Mouse (Mus musculus): ENCODE data around the gene Pdzd3. TPM values are rescaled to one million over a fixed set of nuclear protein-coding genes. Genes with fewer than 3 reads are reported as not detected.

The Pdzd3 gene
- polyA plus RNA-seq, 1 experiment from 2014 or later, result 0.12 TPM

GRCm38 (mm10) chr9:44199166-44199565 is 52.1 kb downstream of the Pdzd3 start:
- Histone ChIP-seq H3K36me3 (peaks cover 48% of the 10 kb centered on the region), H3K9me3 (no peaks in the 10 kb centered on the region), H3K9ac (no peak overlapping the region), H3K4me1 (peaks cover 6% of the 10 kb centered on the region), H3K27me3 (replicated peaks) (no peaks in the 10 kb centered on the region), H3K4me2 (no peak overlapping the region), H3K4me3 (no peak overlapping the region), H3K27ac (replicated peaks) (no peak overlapping the region)
- 90% methylated on average over 3 of the region's 3 CpGs for WGBS
- no peak for ATAC-seq (ENCODE audit: extremely low read depth, insufficient number of reproducible peaks, low FRiP score, low TSS enrichment)

Other genes starting within 250 kb of the Pdzd3 start
- gene Thy1, start 208.1 kb downstream of the Pdzd3 start, polyA plus RNA-seq (2015; fragmentation: Nextera tagmentation; extraction: Ambion mirVana), result 0.47 and 0.98 TPM in 2 replicates
- gene Usp2, start 184.4 kb downstream of the Pdzd3 start, polyA plus RNA-seq (2015; fragmentation: Nextera tagmentation; extraction: Ambion mirVana), result 48.5 and 66.0 TPM in 2 replicates
- gene Mfrp, start 149.7 kb downstream of the Pdzd3 start, polyA plus RNA-seq (2015; fragmentation: Nextera tagmentation; extraction: Ambion mirVana), result not detected in 2 replicates
- gene C1qtnf5, start 144.2 kb downstream of the Pdzd3 start, polyA plus RNA-seq (2015; fragmentation: Nextera tagmentation; extraction: Ambion mirVana), result 1.1 and 2.1 TPM in 2 replicates
- gene Gm49380, start 138.0 kb downstream of the Pdzd3 start, polyA plus RNA-seq (2015; fragmentation: Nextera tagmentation; extraction: Ambion mirVana), result not detected in 2 replicates
- 38.5 and 39.3 TPM in 2 replicates for gene Rnf26, start 138.0 kb downstream of the Pdzd3 start, polyA plus RNA-seq (2015; fragmentation: Nextera tagmentation; extraction: Ambion mirVana)
- gene Mcam, start 117.0 kb downstream of the Pdzd3 start, polyA plus RNA-seq (2015; fragmentation: Nextera tagmentation; extraction: Ambion mirVana), result 112 and 127 TPM in 2 replicates
- gene Cbl, start 17.4 kb downstream of the Pdzd3 start, polyA plus RNA-seq (2015; fragmentation: Nextera tagmentation; extraction: Ambion mirVana), result 10.4 and 11.9 TPM in 2 replicates
- not detected in 2 replicates for gene Ccdc153, start 10.8 kb downstream of the Pdzd3 start, polyA plus RNA-seq (2015; fragmentation: Nextera tagmentation; extraction: Ambion mirVana)
- gene Nlrx1, start 17.1 kb upstream of the Pdzd3 start, polyA plus RNA-seq (2015; fragmentation: Nextera tagmentation; extraction: Ambion mirVana), result 5.6 and 5.9 TPM in 2 replicates
- 2.1 and 3.5 TPM in 2 replicates for gene Abcg4, start 37.1 kb upstream of the Pdzd3 start, polyA plus RNA-seq (2015; fragmentation: Nextera tagmentation; extraction: Ambion mirVana)
- gene Hinfp, start 54.2 kb upstream of the Pdzd3 start, polyA plus RNA-seq (2015; fragmentation: Nextera tagmentation; extraction: Ambion mirVana), result 14.9 and 16.0 TPM in 2 replicates
- gene C2cd2l, start 68.8 kb upstream of the Pdzd3 start, polyA plus RNA-seq (2015; fragmentation: Nextera tagmentation; extraction: Ambion mirVana), result 7.1 TPM in 2 replicates
- gene Dpagt1, start 74.5 kb upstream of the Pdzd3 start, polyA plus RNA-seq (2015; fragmentation: Nextera tagmentation; extraction: Ambion mirVana), result 33.4 and 34.4 TPM in 2 replicates
- 196 and 199 TPM in 2 replicates for gene H2afx, start 83.2 kb upstream of the Pdzd3 start, polyA plus RNA-seq (2015; fragmentation: Nextera tagmentation; extraction: Ambion mirVana)
- 135 and 149 TPM in 2 replicates for gene Hmbs, start 92.8 kb upstream of the Pdzd3 start, polyA plus RNA-seq (2015; fragmentation: Nextera tagmentation; extraction: Ambion mirVana)
- 20.0 and 21.1 TPM in 2 replicates for gene Vps11, start 110.2 kb upstream of the Pdzd3 start, polyA plus RNA-seq (2015; fragmentation: Nextera tagmentation; extraction: Ambion mirVana)
- gene Hyou1, start 128.0 kb upstream of the Pdzd3 start, polyA plus RNA-seq (2015; fragmentation: Nextera tagmentation; extraction: Ambion mirVana), result 16.0 and 17.5 TPM in 2 replicates
- 31.4 and 36.4 TPM in 2 replicates for gene Slc37a4, start 145.4 kb upstream of the Pdzd3 start, polyA plus RNA-seq (2015; fragmentation: Nextera tagmentation; extraction: Ambion mirVana)
- gene Rps25, start 155.7 kb upstream of the Pdzd3 start, polyA plus RNA-seq (2015; fragmentation: Nextera tagmentation; extraction: Ambion mirVana), result 1,048 and 1,209 TPM in 2 replicates
- 78.9 and 89.7 TPM in 2 replicates for gene Trappc4, start 156.1 kb upstream of the Pdzd3 start, polyA plus RNA-seq (2015; fragmentation: Nextera tagmentation; extraction: Ambion mirVana)
- 19.6 and 21.4 TPM in 2 replicates for gene Ccdc84, start 167.1 kb upstream of the Pdzd3 start, polyA plus RNA-seq (2015; fragmentation: Nextera tagmentation; extraction: Ambion mirVana)
- gene Foxr1, start 189.7 kb upstream of the Pdzd3 start, polyA plus RNA-seq (2015; fragmentation: Nextera tagmentation; extraction: Ambion mirVana), result not detected in 2 replicates
- gene Upk2, start 203.5 kb upstream of the Pdzd3 start, polyA plus RNA-seq (2015; fragmentation: Nextera tagmentation; extraction: Ambion mirVana), result not detected in 2 replicates
- gene Bcl9l, start 231.4 kb upstream of the Pdzd3 start, polyA plus RNA-seq (2015; fragmentation: Nextera tagmentation; extraction: Ambion mirVana), result 7.3 and 9.4 TPM in 2 replicates

Measured in heart, embryonic 13.5 days (tissue).